Mouse (Mus musculus): Measurements from ENCODE around the gene Gm20716. TPM values are rescaled to one million over a fixed set of nuclear protein-coding genes. Genes with fewer than 3 reads are reported as not detected.

Gm20716 gene
- total RNA-seq, 2 experiments from 2014 or later, result 33.2 to 47.1 TPM

GRCm38 (mm10) chr2:168229116-168230025, 793 bp downstream of the Gm20716 start:
- ATAC-seq (ENCODE audit: poor library complexity, severe bottlenecking), result peak; percentile 56

GRCm38 (mm10) chr2:168223326-168223725, 6.8 kb downstream of the Gm20716 start:
- ATAC-seq (ENCODE audit: poor library complexity, severe bottlenecking), result no peak

- no peak for ATAC-seq (ENCODE audit: poor library complexity, severe bottlenecking)
Observed at GRCm38 (mm10) chr2:168213788-168214397, 16.3 kb downstream of the Gm20716 start.

- no peak for ATAC-seq (ENCODE audit: poor library complexity, severe bottlenecking)
Observed at GRCm38 (mm10) chr2:168207883-168208282, 22.3 kb downstream of the Gm20716 start.

GRCm38 (mm10) chr2:168206725-168207644, 23.2 kb downstream of the Gm20716 start, which contains the start of gene Adnp:
Adnp (minus strand) TSS chr2:168207112.
- ATAC-seq (ENCODE audit: poor library complexity, severe bottlenecking), result peak; percentile 92

- 0 out of 2 replicates have a peak, but pooled peaks have one; percentile 0 for ATAC-seq (ENCODE audit: poor library complexity, severe bottlenecking)
Observed at GRCm38 (mm10) chr2:168205681-168206631, 24.2 kb downstream of the Gm20716 start.

GRCm38 (mm10) chr2:168205265-168205664, 24.9 kb downstream of the Gm20716 start:
- ATAC-seq (ENCODE audit: poor library complexity, severe bottlenecking), result peak; percentile 65

- ATAC-seq (ENCODE audit: poor library complexity, severe bottlenecking), result no peak
Observed at GRCm38 (mm10) chr2:168204476-168204999, 25.6 kb downstream of the Gm20716 start.

GRCm38 (mm10) chr2:168200014-168200691, 30.0 kb downstream of the Gm20716 start:
- ATAC-seq (ENCODE audit: poor library complexity, severe bottlenecking), result no peak

- no peak for ATAC-seq (ENCODE audit: poor library complexity, severe bottlenecking)
Observed at GRCm38 (mm10) chr2:168199476-168199875, 30.7 kb downstream of the Gm20716 start.

GRCm38 (mm10) chr2:168198421-168198820, 31.7 kb downstream of the Gm20716 start:
- no peak for ATAC-seq (ENCODE audit: poor library complexity, severe bottlenecking)

GRCm38 (mm10) chr2:168195721-168196120, 34.4 kb downstream of the Gm20716 start:
- ATAC-seq (ENCODE audit: poor library complexity, severe bottlenecking), result no peak

GRCm38 (mm10) chr2:168193685-168194084, 36.5 kb downstream of the Gm20716 start:
- ATAC-seq (ENCODE audit: poor library complexity, severe bottlenecking), result no peak

GRCm38 (mm10) chr2:168191856-168192255, 38.3 kb downstream of the Gm20716 start:
- no peak for ATAC-seq (ENCODE audit: poor library complexity, severe bottlenecking)

GRCm38 (mm10) chr2:168175946-168176345, 54.2 kb downstream of the Gm20716 start:
- no peak for ATAC-seq (ENCODE audit: poor library complexity, severe bottlenecking)

- peak; percentile 99 for ATAC-seq (ENCODE audit: poor library complexity, severe bottlenecking)
Observed at GRCm38 (mm10) chr2:168170167-168170685, 59.9 kb downstream of the Gm20716 start.

GRCm38 (mm10) chr2:168169800-168170113, 60.4 kb downstream of the Gm20716 start:
- ATAC-seq (ENCODE audit: poor library complexity, severe bottlenecking), result peak; percentile 11

- no peak for ATAC-seq (ENCODE audit: poor library complexity, severe bottlenecking)
Observed at GRCm38 (mm10) chr2:168168892-168169799, 61.0 kb downstream of the Gm20716 start.

All from megakaryocyte, adult 5-6 weeks (primary cell).